Mouse (Mus musculus): ENCODE measurements around the gene Cnr1. TPM values are rescaled to one million over a fixed set of nuclear protein-coding genes. Genes with fewer than 3 reads are reported as not detected.

Gene Cnr1
- 0.67 and 1.4 TPM in 2 replicates for polyA plus RNA-seq (2012; rRNA removed)

DNA sequence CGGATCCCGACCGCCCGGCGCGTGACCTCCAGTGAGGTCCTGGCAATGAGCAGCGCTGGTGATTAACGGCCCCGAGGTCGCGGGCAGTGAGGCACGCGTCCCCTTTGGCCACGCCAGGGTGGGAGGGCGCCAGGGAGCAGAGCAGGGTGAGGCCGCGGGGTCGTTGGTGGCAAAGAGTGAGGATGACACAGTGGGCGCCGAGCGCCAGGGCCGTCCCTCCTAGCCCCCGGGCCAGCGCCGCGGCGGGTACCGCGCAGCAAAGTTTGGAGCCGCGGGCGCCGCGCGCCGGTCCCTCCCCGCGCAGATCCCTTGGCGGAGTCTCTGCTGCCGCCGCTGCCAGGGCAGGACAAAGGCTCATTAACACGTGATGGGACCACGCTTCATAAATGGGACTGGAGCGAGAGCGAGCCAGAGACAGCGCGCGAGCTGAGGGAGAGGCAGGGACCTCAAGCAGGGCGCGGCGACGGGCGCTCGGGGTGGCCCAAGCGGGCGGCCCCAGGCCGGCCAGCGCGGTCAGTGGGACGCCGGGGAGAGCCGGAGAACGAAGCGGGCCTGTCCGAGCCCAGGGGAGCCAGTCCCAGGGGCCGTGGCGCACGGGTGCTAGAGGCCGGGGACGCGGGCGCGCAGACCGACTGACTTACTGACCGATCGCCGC lies at the start of gene Cnr1:
TSS of gene Cnr1 (plus strand) at position 360 of the 655 bp plus-strand sequence.
- Histone ChIP-seq H3K4me1 (ENCODE audit: control insufficient read depth, insufficient read depth, insufficient read length, low read length) (peaks cover 3% of the 10 kb centered on the region), H3K36me3 (ENCODE audit: control insufficient read depth, insufficient read depth, low read length) (no peaks in the 10 kb centered on the region), H3K4me3 (ENCODE audit: low read depth, low read length) (peak within 1 kb of the TSS; percentile 64), H3K27ac (ENCODE audit: insufficient read depth, low read depth, low read length) (no peak within 1 kb of the TSS), H3K27me3 (ENCODE audit: control insufficient read depth, insufficient read depth, low read length) (peaks cover 21% of the 10 kb centered on the region)
- TF ChIP-seq CTCF (IDR thresholded peaks at IDR 0.05; ENCODE audit: extremely low read depth, insufficient read length, insufficient replicate concordance, low read depth, low read length), result no peak
- no peak for TF ChIP-seq POLR2A (IDR thresholded peaks at IDR 0.05; ENCODE audit: low read depth, low read length)
- under 1% methylated on average over 77 of the region's 77 CpGs for WGBS

DNA sequence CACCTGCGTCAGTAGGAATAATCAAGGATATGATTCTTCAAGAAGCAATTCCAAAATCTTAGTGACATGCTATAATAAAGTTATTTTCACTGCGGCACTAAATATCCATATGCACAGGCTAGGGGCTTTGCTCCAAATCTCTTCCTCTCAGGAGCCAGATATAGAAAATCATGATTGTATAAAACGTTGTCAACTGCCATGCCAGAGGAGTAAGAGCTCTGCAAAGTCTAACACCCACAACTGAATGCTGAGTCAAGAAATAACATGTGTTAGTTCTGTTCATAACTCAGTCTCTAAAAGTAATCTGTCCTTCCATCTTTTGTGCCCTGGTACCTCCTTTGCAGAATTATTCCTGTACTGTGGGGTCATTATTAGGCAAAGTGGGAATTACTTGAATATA lies 44.4 kb upstream of the Cnr1 start:
- Histone ChIP-seq H3K36me3 (ENCODE audit: control insufficient read depth, insufficient read depth, low read length) (no peaks in the 10 kb centered on the region), H3K27me3 (ENCODE audit: control insufficient read depth, insufficient read depth, low read length) (no peaks in the 10 kb centered on the region), H3K4me1 (ENCODE audit: control insufficient read depth, insufficient read depth, insufficient read length, low read length) (no peaks in the 10 kb centered on the region), H3K27ac (ENCODE audit: insufficient read depth, low read depth, low read length) (no peak overlapping the region), H3K4me3 (ENCODE audit: low read depth, low read length) (no peak overlapping the region)
- 91% methylated on average over 3 of the region's 3 CpGs for WGBS
- TF ChIP-seq CTCF (IDR thresholded peaks at IDR 0.05; ENCODE audit: extremely low read depth, insufficient read length, insufficient replicate concordance, low read depth, low read length) (no peak), POLR2A (IDR thresholded peaks at IDR 0.05; ENCODE audit: low read depth, low read length) (no peak)

DNA sequence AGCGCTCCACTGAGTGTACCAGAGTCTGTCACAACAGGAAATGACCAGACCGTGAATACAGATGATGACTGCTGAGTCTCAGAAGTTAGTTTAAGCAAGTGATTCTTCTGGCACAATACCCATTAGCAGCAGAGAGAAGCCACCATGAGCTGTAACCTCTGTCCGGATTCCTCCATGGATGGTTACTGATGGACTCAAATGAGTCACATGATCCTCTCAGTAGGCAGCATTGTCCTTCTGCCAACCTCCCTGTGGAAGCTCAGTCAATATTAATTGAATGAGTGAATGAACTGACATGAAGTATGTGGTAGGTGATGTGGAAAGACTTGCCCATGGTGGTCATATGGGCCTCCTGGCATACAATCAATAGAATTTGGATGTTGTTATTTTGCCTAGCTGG lies 38.4 kb upstream of the Cnr1 start:
- no peak for TF ChIP-seq CTCF (IDR thresholded peaks at IDR 0.05; ENCODE audit: extremely low read depth, insufficient read length, insufficient replicate concordance, low read depth, low read length)
- Histone ChIP-seq H3K27me3 (ENCODE audit: control insufficient read depth, insufficient read depth, low read length) (no peaks in the 10 kb centered on the region), H3K36me3 (ENCODE audit: control insufficient read depth, insufficient read depth, low read length) (no peaks in the 10 kb centered on the region), H3K4me1 (ENCODE audit: control insufficient read depth, insufficient read depth, insufficient read length, low read length) (no peaks in the 10 kb centered on the region), H3K27ac (ENCODE audit: insufficient read depth, low read depth, low read length) (no peak overlapping the region), H3K4me3 (ENCODE audit: low read depth, low read length) (no peak overlapping the region)
- 74% methylated on average over 3 of the region's 3 CpGs for WGBS

DNA sequence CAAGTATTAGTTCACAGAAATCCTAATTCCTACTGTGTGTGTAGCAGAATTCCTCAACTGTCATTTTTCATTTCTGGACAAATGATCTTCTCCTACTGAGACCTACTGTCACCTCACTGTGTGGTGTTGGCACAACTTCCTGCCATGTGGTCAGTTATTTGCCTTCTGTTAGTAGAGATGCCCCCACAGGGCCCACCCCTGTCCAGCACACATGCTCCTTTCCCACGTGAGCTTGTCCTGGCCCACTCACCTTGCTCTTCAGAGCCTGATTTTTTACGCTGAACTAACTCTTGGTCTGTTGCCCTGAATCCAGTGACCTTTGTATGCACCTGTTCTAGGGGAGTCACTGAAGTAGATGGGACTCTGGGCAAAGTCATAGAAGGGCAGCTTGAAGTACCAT lies 34.4 kb upstream of the Cnr1 start:
- H3K4me1 ChIP-seq (ENCODE audit: control insufficient read depth, insufficient read depth, insufficient read length, low read length), result no peaks in the 10 kb centered on the region
- no peak overlapping the region for H3K4me3 ChIP-seq (ENCODE audit: low read depth, low read length)
- H3K36me3 ChIP-seq (ENCODE audit: control insufficient read depth, insufficient read depth, low read length), result no peaks in the 10 kb centered on the region
- 84% methylated on average over 2 of the region's 2 CpGs for WGBS
- H3K27me3 ChIP-seq (ENCODE audit: control insufficient read depth, insufficient read depth, low read length), result no peaks in the 10 kb centered on the region
- H3K27ac ChIP-seq (ENCODE audit: insufficient read depth, low read depth, low read length), result no peak overlapping the region
- TF ChIP-seq CTCF (IDR thresholded peaks at IDR 0.05; ENCODE audit: extremely low read depth, insufficient read length, insufficient replicate concordance, low read depth, low read length) (no peak), POLR2A (IDR thresholded peaks at IDR 0.05; ENCODE audit: low read depth, low read length) (no peak)

DNA sequence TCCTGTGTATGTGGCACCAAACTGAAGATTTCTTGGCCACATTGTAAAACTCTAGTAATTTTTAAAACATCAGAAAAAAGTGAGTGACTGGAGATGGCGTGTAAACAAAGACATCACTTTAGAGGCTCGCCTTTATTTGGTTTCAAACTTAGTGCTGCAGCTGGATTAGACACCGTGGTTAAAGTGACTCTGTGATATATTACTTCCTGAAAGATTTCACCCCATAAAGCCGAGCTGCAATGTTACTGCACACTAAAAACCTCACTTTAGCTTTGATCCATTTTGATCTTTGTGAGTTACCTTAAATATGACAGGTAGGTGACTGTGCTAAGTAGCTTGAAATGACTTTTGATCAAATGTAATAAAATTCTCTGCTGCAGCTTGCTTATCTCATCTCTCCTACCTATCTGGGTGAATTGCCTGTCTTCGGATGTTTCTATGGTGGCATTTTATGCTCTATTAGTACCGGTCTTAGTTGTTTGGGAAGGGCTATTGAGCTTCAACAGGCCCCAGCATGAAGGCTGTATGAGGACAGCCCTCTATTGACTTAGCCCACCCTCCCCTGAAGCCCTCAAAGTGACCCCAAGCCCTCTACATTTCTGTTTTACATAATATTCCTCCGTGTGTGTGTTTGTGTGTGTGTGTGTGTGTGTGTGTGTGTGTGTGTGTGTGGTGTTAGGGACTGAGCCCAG lies 32.1 kb upstream of the Cnr1 start:
- 14% methylated on average over 7 of the region's 7 CpGs for WGBS
- Histone ChIP-seq H3K27ac (ENCODE audit: insufficient read depth, low read depth, low read length) (no peak overlapping the region), H3K4me1 (ENCODE audit: control insufficient read depth, insufficient read depth, insufficient read length, low read length) (no peaks in the 10 kb centered on the region), H3K4me3 (ENCODE audit: low read depth, low read length) (no peak overlapping the region), H3K36me3 (ENCODE audit: control insufficient read depth, insufficient read depth, low read length) (no peaks in the 10 kb centered on the region), H3K27me3 (ENCODE audit: control insufficient read depth, insufficient read depth, low read length) (no peaks in the 10 kb centered on the region)
- no peak for TF ChIP-seq POLR2A (IDR thresholded peaks at IDR 0.05; ENCODE audit: low read depth, low read length)
- TF ChIP-seq CTCF (IDR thresholded peaks at IDR 0.05; ENCODE audit: extremely low read depth, insufficient read length, insufficient replicate concordance, low read depth, low read length), result no peak

DNA sequence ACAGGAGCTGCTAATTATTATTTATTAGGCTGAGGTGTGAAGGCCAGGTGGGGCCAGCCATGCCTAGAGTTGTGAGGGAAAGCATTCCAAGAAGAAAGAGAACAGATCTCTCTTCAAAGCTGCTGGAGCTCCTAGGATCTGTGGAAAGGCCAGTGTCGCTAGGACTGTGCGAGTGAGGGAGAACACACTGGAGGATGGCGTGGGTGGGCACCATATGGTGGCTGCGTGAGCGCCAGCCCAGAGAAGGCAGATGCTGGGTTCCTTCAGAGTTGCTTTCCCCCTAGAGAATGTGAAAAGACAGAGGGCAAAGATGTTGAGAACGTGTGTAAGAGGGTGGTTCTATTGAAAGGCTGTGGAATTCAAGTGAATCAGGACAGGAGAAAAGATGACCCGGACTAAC lies 30.6 kb upstream of the Cnr1 start:
- H3K4me1 ChIP-seq (ENCODE audit: control insufficient read depth, insufficient read depth, insufficient read length, low read length), result no peaks in the 10 kb centered on the region
- TF ChIP-seq POLR2A (IDR thresholded peaks at IDR 0.05; ENCODE audit: low read depth, low read length), result no peak
- TF ChIP-seq CTCF (IDR thresholded peaks at IDR 0.05; ENCODE audit: extremely low read depth, insufficient read length, insufficient replicate concordance, low read depth, low read length), result no peak
- no peaks in the 10 kb centered on the region for H3K36me3 ChIP-seq (ENCODE audit: control insufficient read depth, insufficient read depth, low read length)
- H3K27ac ChIP-seq (ENCODE audit: insufficient read depth, low read depth, low read length), result no peak overlapping the region
- no peak overlapping the region for H3K4me3 ChIP-seq (ENCODE audit: low read depth, low read length)
- 88% methylated on average over 7 of the region's 7 CpGs for WGBS
- H3K27me3 ChIP-seq (ENCODE audit: control insufficient read depth, insufficient read depth, low read length), result no peaks in the 10 kb centered on the region

DNA sequence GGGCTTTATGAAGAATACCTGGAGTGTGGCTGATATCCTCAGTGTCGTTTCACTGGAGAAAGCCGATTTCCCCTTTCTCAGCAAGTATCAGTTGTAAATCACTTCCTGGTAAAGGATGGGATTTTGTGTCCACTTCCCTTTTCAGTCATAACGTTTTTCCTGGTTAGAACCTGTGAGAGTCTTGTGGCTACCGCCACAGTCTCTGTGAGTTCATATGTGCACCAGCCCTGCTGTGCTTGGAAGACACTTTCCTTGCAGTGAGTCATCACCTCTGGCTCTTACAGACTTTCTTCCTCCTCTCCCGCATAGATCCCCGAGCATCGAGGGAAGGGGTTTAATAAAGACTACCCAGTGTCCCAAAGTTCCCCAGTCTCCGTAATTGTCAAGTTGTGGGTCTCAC lies 29.3 kb upstream of the Cnr1 start:
- 54% methylated on average over 8 of the region's 8 CpGs for WGBS
- H3K4me1 ChIP-seq (ENCODE audit: control insufficient read depth, insufficient read depth, insufficient read length, low read length), result no peaks in the 10 kb centered on the region

More for the DNA sequence above, 29.3 kb upstream of the Cnr1 start:
- TF ChIP-seq CTCF (IDR thresholded peaks at IDR 0.05; ENCODE audit: extremely low read depth, insufficient read length, insufficient replicate concordance, low read depth, low read length) (no peak), POLR2A (IDR thresholded peaks at IDR 0.05; ENCODE audit: low read depth, low read length) (no peak)
- H3K27ac ChIP-seq (ENCODE audit: insufficient read depth, low read depth, low read length), result no peak overlapping the region
- H3K36me3 ChIP-seq (ENCODE audit: control insufficient read depth, insufficient read depth, low read length), result no peaks in the 10 kb centered on the region
- no peak overlapping the region for H3K4me3 ChIP-seq (ENCODE audit: low read depth, low read length)
- no peaks in the 10 kb centered on the region for H3K27me3 ChIP-seq (ENCODE audit: control insufficient read depth, insufficient read depth, low read length)

Data from small intestine, adult 2 months (tissue).